Mouse (Mus musculus) CH12.LX (cell line): ENCODE data around the gene Cacna1c. TPM values are rescaled to one million over a fixed set of nuclear protein-coding genes. Genes with fewer than 3 reads are reported as not detected.

Source experiments
- DNase-seq: peaks from one replicate; pipeline ENCODE4 v3.0.0-alpha.2; 2013; ENCODE audit errors: extremely low read depth
- H3K27ac ChIP-seq: 2 replicates; pipeline ENCODE4 v1.5.1; 2012; ENCODE audit warnings: low read depth, mild to moderate bottlenecking, control low read depth, moderate library complexity; ENCODE audit not compliant: insufficient read depth
- H3K27me3 ChIP-seq: replicated peaks from 2 replicates; pipeline ENCODE3; 2012; ENCODE audit warnings: inconsistent platforms
- H3K36me3 ChIP-seq, 2 experiments: replicated peaks in 1 of 2; 2 replicates each; pipeline versions ENCODE3 to v1.6.1; 2012; ENCODE audit warnings: inconsistent platforms in 1 of 2, low read length in 1 of 2, mild to moderate bottlenecking in 1 of 2, mixed read lengths in 1 of 2, moderate library complexity in 1 of 2; ENCODE audit not compliant: control insufficient read depth in 1 of 2, insufficient read depth in 1 of 2
- H3K4me1 ChIP-seq, 2 experiments: 2 replicates each; pipeline ENCODE4 v1.6.1; 2012; ENCODE audit warnings: inconsistent platforms in 1 of 2, moderate library complexity in 1 of 2; ENCODE audit not compliant: insufficient read depth in 2 of 2, control insufficient read depth in 1 of 2
- H3K4me2 ChIP-seq: 2 replicates; pipeline ENCODE4 v1.6.1; 2012; ENCODE audit warnings: low read depth, mild to moderate bottlenecking, control low read depth; ENCODE audit not compliant: poor library complexity, insufficient read depth, severe bottlenecking
- H3K4me3 ChIP-seq, 3 experiments: fragments of 150-350 bp in 1 of 3; sonication (generic) in 1 of 3; replicated peaks in 1 of 3; 2 replicates each; pipeline versions ENCODE3 to v1.5.1; 2011 to 2012; ENCODE audit warnings: low read depth in 2 of 3, low read length in 2 of 3, mild to moderate bottlenecking in 2 of 3, moderate library complexity in 2 of 3, control low read depth in 1 of 3, improper control_type of control experiment in 1 of 3, inconsistent platforms in 1 of 3, mixed read lengths in 1 of 3; ENCODE audit not compliant: poor library complexity in 1 of 3
- H3K79me2 ChIP-seq: replicated peaks from 2 replicates; pipeline ENCODE4 v1.6.1; 2012; ENCODE audit warnings: mild to moderate bottlenecking, moderate library complexity; ENCODE audit not compliant: control insufficient read depth, poor library complexity, insufficient read depth, severe bottlenecking; ENCODE audit errors: extremely low read depth
- H3K9ac ChIP-seq: 2 replicates; pipeline ENCODE4 v1.6.1; 2012; ENCODE audit warnings: low read depth, mild to moderate bottlenecking, control low read depth, moderate library complexity; ENCODE audit not compliant: insufficient read depth
- H3K9me3 ChIP-seq: replicated peaks from 2 replicates; pipeline ENCODE3; 2012; ENCODE audit warnings: low read length, inconsistent platforms, mixed read lengths
- ETS1 ChIP-seq: conservative IDR thresholded peaks from 2 replicates; pipeline ENCODE4 v1.6.1; 2012; ENCODE audit warnings: low read depth, mild to moderate bottlenecking, inconsistent platforms, low read length, improper control_type of control experiment, moderate library complexity
- HCFC1 ChIP-seq: IDR thresholded peaks from 2 replicates; pipeline ENCODE4 v1.6.1; 2012; ENCODE audit warnings: low read depth, mild to moderate bottlenecking, inconsistent platforms, low read length, improper control_type of control experiment
- JUND ChIP-seq: conservative IDR thresholded peaks from 2 replicates; pipeline ENCODE4 v1.6.1; 2011; ENCODE audit warnings: low read depth, low read length, improper control_type of control experiment
- KAT2A ChIP-seq: IDR thresholded peaks from 2 replicates; pipeline ENCODE4 v1.6.1; 2012; ENCODE audit warnings: low read length, improper control_type of control experiment, inconsistent platforms; ENCODE audit not compliant: insufficient replicate concordance
- MAZ ChIP-seq: IDR thresholded peaks from 2 replicates; pipeline ENCODE4 v1.6.1; 2012; ENCODE audit warnings: low read depth, mild to moderate bottlenecking, inconsistent platforms, low read length, improper control_type of control experiment, moderate library complexity
- MYC ChIP-seq: IDR thresholded peaks from 2 replicates; pipeline ENCODE4 v1.6.1; 2011; ENCODE audit warnings: low read depth, mild to moderate bottlenecking, improper control_type of control experiment, low read length
- POLR2A ChIP-seq: IDR thresholded peaks from 2 replicates; pipeline ENCODE4 v1.6.1; 2011; ENCODE audit warnings: low read depth, mild to moderate bottlenecking, improper control_type of control experiment, low read length
- RCOR1 ChIP-seq: conservative IDR thresholded peaks from 2 replicates; pipeline ENCODE4 v1.6.1; 2012; ENCODE audit warnings: low read depth, mild to moderate bottlenecking, inconsistent platforms, low read length, improper control_type of control experiment
- SMC3 ChIP-seq: IDR thresholded peaks from 2 replicates; pipeline ENCODE4 v1.6.1; 2011; ENCODE audit warnings: low read depth, low read length, improper control_type of control experiment
- TBP ChIP-seq: conservative IDR thresholded peaks from 2 replicates; pipeline ENCODE4 v1.6.1; 2011; ENCODE audit warnings: low read depth, low read length, improper control_type of control experiment
- USF2 ChIP-seq: conservative IDR thresholded peaks from 2 replicates; pipeline ENCODE4 v1.6.1; 2011; ENCODE audit warnings: low read depth, low read length, improper control_type of control experiment
- ZC3H11A ChIP-seq: IDR thresholded peaks from 2 replicates; pipeline ENCODE4 v1.6.1; 2012; ENCODE audit warnings: low read depth, mild to moderate bottlenecking, inconsistent platforms, low read length, improper control_type of control experiment
- ZKSCAN1 ChIP-seq: IDR thresholded peaks from 2 replicates; pipeline ENCODE4 v1.6.1; 2012; ENCODE audit warnings: low read depth, inconsistent platforms, low read length, improper control_type of control experiment, borderline replicate concordance
- dilution Hi-C: fragments of 300-500 bp; cut with MboI; formaldehyde crosslinking; loops from 2 replicates; pipeline ENCODE4 v1.14.3; 2020; ENCODE audit warnings: low sequenced_read_pairs; ENCODE audit not compliant: extremely low pct_unique_long_range_greater_than_20kb, extremely low pct_ligation_motif_present
- in situ Hi-C: fragments of 300-500 bp; cut with MboI; formaldehyde crosslinking; loops from 3 replicates; pipeline ENCODE4 v1.14.3; 2019; ENCODE audit warnings: low sequenced_read_pairs, low pct_ligation_motif_present, low pct_unique_long_range_greater_than_20kb, mixed read lengths
- polyA plus RNA-seq: library from polyadenylated mRNA; unstranded; fragments of >175 nt; gene quantifications from 2 replicates; pipeline ENCODE4 v1.2.1, GENCODE M21; 2012; ENCODE audit warnings: low read depth; ENCODE audit not compliant: insufficient read length
- total RNA-seq, 2 experiments: library from RNA; depleted of rRNA; stranded (reverse); fragments of 300-350 nt in 1 of 2; fragments of >200 nt in 1 of 2; gene quantifications; 2 replicates each; pipeline ENCODE4 v1.2.3; 2012 to 2014

Gene Cacna1c
- total and polyA plus RNA-seq, 3 experiments: 0.04 TPM; not detected in 2

DNA sequence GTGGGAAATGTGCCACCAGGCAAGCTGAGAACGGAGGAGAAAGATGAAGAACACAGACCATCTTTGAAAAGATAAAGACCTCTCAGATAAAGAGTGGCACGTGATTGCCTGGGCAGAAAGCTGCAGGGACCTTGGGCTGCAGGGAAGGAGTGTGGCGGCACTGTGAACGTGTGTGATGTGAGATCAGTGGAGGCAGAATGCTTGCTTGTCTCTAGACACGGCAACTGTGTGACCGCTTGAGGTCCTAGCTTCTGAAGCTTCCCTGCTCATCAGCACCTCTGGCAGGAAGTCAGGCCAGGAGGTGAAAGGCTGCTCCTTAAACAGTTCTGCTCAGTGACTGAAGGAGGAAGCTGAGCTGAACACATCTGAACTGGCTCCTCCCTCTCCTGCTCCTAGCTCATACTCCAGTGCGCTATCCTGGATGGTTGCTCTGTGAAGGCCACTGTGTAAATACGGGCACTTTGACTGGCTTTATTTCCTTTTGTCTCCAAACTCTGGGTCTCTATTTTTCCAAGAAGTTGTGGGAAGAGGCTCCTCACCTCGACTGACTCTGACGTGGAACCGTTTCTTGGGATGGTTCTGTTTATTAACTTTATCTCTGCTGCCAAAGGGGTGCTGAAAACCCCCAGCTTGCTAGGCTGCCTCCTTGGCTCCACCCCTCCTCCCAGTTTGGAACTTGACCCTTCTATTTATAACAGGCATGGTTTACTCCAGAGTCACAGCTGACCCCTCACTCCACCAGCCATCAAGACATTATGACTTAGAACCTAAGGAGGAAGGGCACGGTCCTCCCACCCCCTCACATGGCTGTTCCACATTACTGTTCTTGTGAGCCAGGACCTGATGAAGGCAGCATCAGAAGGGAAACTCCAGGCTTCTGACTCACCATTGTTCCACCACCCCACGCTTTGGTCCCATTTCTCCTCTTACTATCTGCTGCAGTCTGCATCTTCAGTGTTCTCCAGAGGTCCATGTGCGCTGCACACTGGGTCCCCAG, 357.0 kb downstream of the Cacna1c start:
- no peaks in the 10 kb centered on the region for H3K79me2 ChIP-seq
- no peak overlapping the region for H3K9ac ChIP-seq
- H3K4me3 ChIP-seq: no peak overlapping the region
- H3K9me3 ChIP-seq: no peaks in the 10 kb centered on the region
- no peak overlapping the region for H3K27ac ChIP-seq
- H3K4me2 ChIP-seq: no peak overlapping the region
- TF ChIP-seq HCFC1 (no peak), MYC (no peak), TBP (no peak), POLR2A (no peak), MAZ (no peak), ETS1 (no peak), SMC3 (no peak)
- dilution Hi-C loops (no loop called here), in situ Hi-C loops (no loop called here)
- DNase-seq: no peak
- H3K36me3 ChIP-seq: no peaks in the 10 kb centered on the region
- peaks cover 80% of the 10 kb centered on the region for H3K27me3 ChIP-seq
- H3K4me1 ChIP-seq: 0 out of 4 replicates have a peak, but pooled peaks cover 0 to 3% of the 10 kb centered on the region in 2 experiments

DNA sequence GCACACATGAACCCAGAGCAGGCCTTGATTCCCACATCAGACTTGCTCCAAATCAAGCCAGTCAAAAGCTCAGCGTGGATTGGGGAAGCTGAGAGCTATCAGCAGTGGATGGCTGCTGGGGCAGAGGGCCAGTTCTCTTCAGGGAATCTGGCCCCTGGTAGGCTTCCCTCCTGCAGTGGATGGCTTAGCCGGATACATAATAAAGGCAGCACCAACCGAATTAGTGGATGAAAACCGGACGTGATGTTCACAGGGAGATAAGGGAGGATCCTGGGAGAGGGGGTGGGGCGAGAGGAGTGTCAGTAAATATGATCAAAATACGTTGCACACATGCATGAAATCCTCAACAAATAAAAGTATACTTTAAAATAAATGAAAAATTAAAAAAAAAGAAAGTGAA, 359.5 kb downstream of the Cacna1c start:
- Histone ChIP-seq H3K4me1 (0 out of 4 replicates have a peak, but pooled peaks cover 0 to 3% of the 10 kb centered on the region in 2 experiments), H3K79me2 (no peaks in the 10 kb centered on the region), H3K27me3 (peaks cover 77% of the 10 kb centered on the region), H3K9ac (no peak overlapping the region), H3K9me3 (no peaks in the 10 kb centered on the region), H3K36me3 (no peaks in the 10 kb centered on the region), H3K27ac (no peak overlapping the region), H3K4me3 (no peak overlapping the region), H3K4me2 (no peak overlapping the region)
- DNase-seq: no peak
- TF ChIP-seq KAT2A: no peak
- no peak for TF ChIP-seq USF2
- TF ChIP-seq JUND: no peak
- TF ChIP-seq RCOR1: no peak
- TF ChIP-seq ZC3H11A: no peak
- no peak for TF ChIP-seq MYC
- TF ChIP-seq ZKSCAN1: no peak
- TF ChIP-seq MAZ: no peak
- dilution Hi-C loops: no loop called here
- in situ Hi-C loops: no loop called here
